ENCODE assay signal across 8 mouse cellular contexts in genomic region chr11:109343991-109344599, GRCm38 (mm10). TPM values are rescaled to one million over a fixed set of nuclear protein-coding genes. Genes with fewer than 3 reads are reported as not detected.
DNase-seq lines count a peak whose midpoint lies in the region; ATAC-seq lines count a peak whose summit lies in the region.

No protein-coding gene starts in this region.

- H3K9ac ChIP-seq in liver, embryonic 12.5 days = no peak overlapping the region
- no peak overlapping the region for H3K9ac ChIP-seq in midbrain, embryonic 16.5 days (ENCODE audit: low read depth, low read length)

- DNase-seq in liver = peak; percentile 47
- peak; percentile 67 for DNase-seq in adrenal gland, postnatal 25 days
- DNase-seq in heart, adult 9 months (ENCODE audit: low spot score in 2 of 2) = peak; percentile 63 to 65
- peak; percentile 75 for DNase-seq in kidney, postnatal 14 days
- DNase-seq in splenic B cell, adult 2 months (ENCODE audit: low read depth, low spot score) = peak; percentile 58

- H3K4me1 ChIP-seq in liver, embryonic 12.5 days = peaks cover 34% of the 10 kb centered on the region
- no peaks in the 10 kb centered on the region for H3K4me1 ChIP-seq in midbrain, embryonic 16.5 days (ENCODE audit: control insufficient read depth, insufficient read depth, low read length)

- no peaks in the 10 kb centered on the region for H3K36me3 ChIP-seq in liver, embryonic 12.5 days
- H3K36me3 ChIP-seq in splenic B cell, adult 2 months (ENCODE audit: control insufficient read depth, insufficient read depth, low read length, poor library complexity, severe bottlenecking) = no peaks in the 10 kb centered on the region
- H3K36me3 ChIP-seq in midbrain, embryonic 16.5 days (ENCODE audit: control insufficient read depth, insufficient read depth, low read length) = no peaks in the 10 kb centered on the region

- H3K27me3 ChIP-seq in liver, embryonic 12.5 days (replicated peaks) = no peaks in the 10 kb centered on the region
- H3K27me3 ChIP-seq in splenic B cell, adult 2 months (ENCODE audit: control insufficient read depth, insufficient read depth, low read length, poor library complexity, severe bottlenecking) = no peaks in the 10 kb centered on the region
- no peaks in the 10 kb centered on the region for H3K27me3 ChIP-seq in midbrain, embryonic 16.5 days (ENCODE audit: control insufficient read depth, insufficient read depth, low read depth, low read length)

- WGBS in liver, embryonic 12.5 days (ENCODE audit: insufficient replicate concordance) = 30% methylated on average over 10 of the region's 10 CpGs
- WGBS in midbrain, embryonic 16.5 days = 30% methylated on average over 10 of the region's 10 CpGs

- no peak overlapping the region; the same call in 1 of the 2 replicates for H3K27ac ChIP-seq in liver, embryonic 12.5 days
- H3K27ac ChIP-seq in midbrain, embryonic 16.5 days (ENCODE audit: low read length) = no peak overlapping the region

- no peaks in the 10 kb centered on the region for H3K9me3 ChIP-seq in liver, embryonic 12.5 days (replicated peaks)
- no peaks in the 10 kb centered on the region for H3K9me3 ChIP-seq in midbrain, embryonic 16.5 days (replicated peaks; ENCODE audit: control insufficient read depth, low read length, poor library complexity, severe bottlenecking)

- ATAC-seq in liver, embryonic 12.5 days = no peak
- ATAC-seq in monocyte, adult 5-6 weeks (replicated peaks; ENCODE audit: insufficient number of reproducible peaks, low FRiP score, low TSS enrichment, poor library complexity, severe bottlenecking) = no peak
- no peak for ATAC-seq in midbrain, embryonic 16.5 days

- H3K4me3 ChIP-seq in liver, embryonic 12.5 days = no peak overlapping the region
- no peak overlapping the region for H3K4me3 ChIP-seq in midbrain, embryonic 16.5 days (ENCODE audit: low read depth, low read length)

- H3K4me2 ChIP-seq in liver, embryonic 12.5 days = no peak overlapping the region
- H3K4me2 ChIP-seq in midbrain, embryonic 16.5 days (ENCODE audit: low read length) = no peak overlapping the region

RNA-seq across cellular contexts. Expression of gene Gna13, which starts 18.5 kb away (rescaled TPM):
- 18.0 and 19.4 TPM in 2 replicates for polyA plus RNA-seq in liver, embryonic 12.5 days (2016; fragmentation: Nextera tagmentation; extraction: Ambion mirVana)
- total RNA-seq in adrenal gland, postnatal 25 days (2021) = 52.6 and 68.3 TPM in 2 replicates
- total RNA-seq in monocyte, adult 5-6 weeks (2017) = 71.1 to 88.8 TPM (median 81.3 TPM) in 3 replicates
- 17.6 and 20.5 TPM in 2 replicates for polyA plus RNA-seq in midbrain, embryonic 16.5 days (2015; fragmentation: Nextera tagmentation; extraction: Ambion mirVana)

RNA-seq across cellular contexts. Expression of gene Rgs9, which starts 46.2 kb away (rescaled TPM):
- polyA plus RNA-seq in liver, embryonic 12.5 days (2016; fragmentation: Nextera tagmentation; extraction: Ambion mirVana) = 0.10 and 0.13 TPM in 2 replicates
- 3.7 and 4.9 TPM in 2 replicates for total RNA-seq in adrenal gland, postnatal 25 days (2021)
- 0.19 to 0.78 TPM in 2 of 3 replicates, not detected in the other for total RNA-seq in monocyte, adult 5-6 weeks (2017)
- 17.5 and 18.8 TPM in 2 replicates for polyA plus RNA-seq in midbrain, embryonic 16.5 days (2015; fragmentation: Nextera tagmentation; extraction: Ambion mirVana)
